Mouse (Mus musculus) heart, adult 9 months (tissue): ENCODE data around the gene AF366264.
A peak's percentile ranks its signal among the peaks of the same experiment; 100 is the strongest.
"Not testable (repeated sequence)": the region's sequence is repeated elsewhere in the genome, so short reads cannot be mapped to it uniquely, and the experiment has no call there.

Source experiments
- DNase-seq, 2 experiments: peaks; one replicate each; pipeline ENCODE4 v3.0.0; 2022; ENCODE audit warnings: low spot score in 2 of 2

Gene AF366264

DNA sequence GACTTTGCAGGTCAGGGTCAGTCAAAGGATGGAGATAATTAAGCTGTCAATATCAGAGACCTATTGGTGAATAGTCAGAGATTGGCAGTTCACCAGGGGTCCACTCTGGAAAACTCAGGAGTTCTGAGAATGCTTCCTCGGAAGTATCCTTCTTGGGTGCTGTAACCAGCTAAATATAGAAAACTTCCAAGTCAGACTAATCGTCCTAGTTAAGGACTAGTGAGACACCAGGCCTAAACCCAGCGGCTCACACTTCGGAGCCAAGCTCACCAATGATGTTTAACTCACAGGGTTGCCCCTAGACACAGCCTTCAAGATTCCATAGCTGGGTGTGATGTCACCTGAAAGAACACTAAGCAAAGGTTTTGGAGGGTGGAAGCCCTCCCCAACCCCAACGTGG is at the start of gene AF366264:
Gene AF366264, minus strand, starts transcription at position 101 of the 400 bp plus-strand sequence.
- DNase-seq, result not testable (repeated sequence)

DNA sequence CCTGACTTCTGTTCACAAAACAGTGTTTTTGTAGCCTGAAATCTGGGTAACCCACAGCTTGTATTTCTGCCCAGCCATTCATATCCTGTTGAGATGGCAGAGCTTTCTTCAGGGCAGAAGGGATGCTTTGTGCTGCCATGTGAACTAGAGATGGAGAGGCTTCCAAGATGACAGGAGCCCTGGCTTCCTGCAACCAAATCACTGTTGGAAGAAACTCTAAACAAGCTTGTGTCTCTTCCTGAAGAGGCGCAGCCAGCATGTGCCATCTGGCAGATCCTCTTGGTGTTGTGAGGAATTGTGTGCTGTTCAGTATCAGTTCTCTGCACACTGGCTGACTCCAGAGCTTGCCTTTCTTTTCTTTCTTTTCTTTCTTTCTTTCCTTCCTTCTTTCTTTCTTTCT is 5.1 kb upstream of the AF366264 start:
- not testable (repeated sequence) for DNase-seq

DNA sequence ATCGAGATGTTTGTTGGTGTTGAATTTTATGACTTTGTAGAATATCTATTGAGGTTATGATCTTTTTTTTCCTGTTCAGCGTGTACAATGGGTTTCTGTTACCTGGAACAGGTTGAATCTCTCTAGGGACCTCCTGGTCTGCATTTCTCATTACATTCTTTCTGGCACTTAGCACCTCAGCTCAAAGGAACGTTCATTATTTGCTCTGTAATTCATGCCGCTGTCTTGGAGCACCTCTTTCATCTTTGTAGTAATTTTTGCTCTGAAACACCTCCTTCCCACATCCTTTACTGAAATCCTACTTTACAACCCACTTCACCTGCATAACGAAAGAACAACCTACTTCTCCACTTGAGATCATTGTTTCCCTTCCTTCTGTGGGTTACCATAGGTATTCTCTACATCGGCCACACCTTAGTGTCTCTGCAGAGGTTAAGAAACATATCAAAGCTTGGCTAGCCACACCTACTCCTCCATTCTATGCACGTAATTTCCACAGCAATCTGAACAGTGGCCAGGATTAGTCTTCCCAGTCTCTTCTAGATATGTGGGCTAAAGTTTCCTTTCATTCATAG is 9.5 kb downstream of the AF366264 start:
- DNase-seq, result no peak

DNA sequence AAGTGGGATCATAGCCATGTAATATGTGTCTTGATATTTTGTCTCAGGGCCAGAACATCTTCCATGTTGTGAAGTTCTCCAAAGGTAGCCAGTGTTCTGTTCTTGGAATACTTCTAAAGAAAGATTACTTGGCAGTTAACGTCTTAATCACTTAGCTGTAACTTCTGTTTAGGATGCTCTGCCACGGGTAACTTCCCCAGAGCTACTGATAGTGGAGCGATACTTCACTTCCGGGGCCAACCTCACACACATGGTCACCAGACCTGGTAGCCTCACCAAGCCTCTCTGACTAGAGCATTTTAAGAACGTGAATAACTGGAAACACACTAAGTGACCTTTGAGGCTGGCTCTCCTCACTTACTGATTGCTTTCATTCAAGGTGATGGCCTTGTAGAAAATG is 38.6 kb downstream of the AF366264 start:
- no peak for DNase-seq

DNA sequence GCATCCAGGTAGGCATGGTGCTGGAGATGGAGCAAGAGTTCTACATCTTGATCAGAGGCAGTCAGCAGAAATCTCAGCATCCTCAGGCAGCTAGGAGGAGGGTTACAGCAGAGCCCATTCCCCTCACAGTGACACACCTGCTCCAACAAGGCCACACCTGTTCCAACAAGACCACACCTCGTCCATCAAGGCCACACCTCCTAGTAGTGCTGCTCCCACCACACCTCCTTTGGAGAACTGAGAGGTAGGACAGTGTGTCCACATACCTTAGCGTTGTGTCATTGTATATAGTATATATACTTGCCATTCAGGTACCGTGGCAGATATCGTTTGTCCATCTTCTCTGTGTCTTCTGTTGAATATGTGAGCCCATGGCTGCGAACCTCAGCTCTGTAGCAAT is 40.5 kb downstream of the AF366264 start:
- DNase-seq, result no peak

DNA sequence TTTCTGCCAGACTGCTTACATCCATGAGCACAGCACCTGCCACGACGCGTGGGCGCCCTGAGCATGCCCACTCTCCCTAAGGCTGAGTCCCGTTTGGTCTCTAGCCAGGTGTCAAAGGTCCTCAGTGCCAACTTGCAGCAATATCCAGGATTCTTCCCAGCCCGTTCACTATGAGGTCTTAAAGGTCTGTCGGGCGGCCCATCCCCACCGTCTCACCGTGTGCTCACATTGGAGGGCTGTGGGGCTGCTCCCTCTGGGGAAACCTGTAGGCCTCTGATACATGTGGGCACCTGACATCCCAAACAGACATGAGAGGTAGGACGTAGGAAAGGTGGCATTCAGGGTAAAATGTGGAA is 44.5 kb downstream of the AF366264 start:
- DNase-seq, result no peak

DNA sequence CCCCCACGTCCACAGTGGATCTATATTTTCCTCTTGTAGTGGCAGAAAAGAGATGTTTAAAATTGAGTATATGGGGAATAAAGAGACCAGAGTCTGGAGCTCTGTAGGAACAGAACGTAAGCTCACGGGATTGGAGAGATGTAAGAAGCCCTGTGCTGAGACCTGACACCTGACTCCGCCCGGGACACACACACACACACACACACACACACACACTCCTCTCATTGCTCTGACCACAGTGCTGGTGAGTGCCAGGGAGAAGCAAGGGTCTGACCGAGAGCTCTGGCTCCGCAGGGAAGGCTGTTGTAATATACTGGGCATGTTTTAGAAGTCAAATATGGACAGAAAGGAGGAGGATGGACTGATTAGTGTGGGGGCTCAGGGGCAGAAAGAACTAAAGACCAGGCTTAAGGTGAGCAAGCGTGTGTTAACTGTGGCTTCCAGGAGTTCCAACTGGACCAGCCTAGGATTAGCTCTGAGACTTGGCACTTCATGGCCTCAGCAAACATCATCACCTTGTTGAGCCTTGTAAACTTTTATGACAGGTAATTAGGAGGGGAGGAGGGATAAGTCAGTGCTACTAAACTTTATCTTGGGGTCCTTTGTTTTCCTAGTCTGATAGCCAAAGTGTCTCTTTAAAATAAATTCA is 45.0 kb downstream of the AF366264 start:
- no peak for DNase-seq

DNA sequence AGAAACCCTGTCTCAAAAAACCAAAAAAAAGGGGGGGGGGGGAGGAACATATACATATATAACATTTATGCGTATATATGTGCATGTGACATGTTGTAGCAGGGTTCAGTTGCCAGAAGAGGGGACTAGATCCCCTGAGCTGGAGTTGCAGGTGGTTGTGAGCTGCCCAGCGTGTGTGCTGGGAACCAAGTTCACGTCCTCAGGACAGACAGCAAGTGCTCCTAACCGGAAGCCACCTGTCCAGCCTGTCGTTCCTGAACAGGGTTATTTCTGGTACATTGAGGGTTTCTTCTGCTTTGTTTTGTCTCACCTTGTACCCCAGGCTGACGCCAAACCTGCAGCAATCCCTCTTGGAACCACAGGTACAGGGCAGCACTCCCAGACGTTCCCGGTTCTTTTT is 48.6 kb downstream of the AF366264 start:
- DNase-seq, result no peak

DNA sequence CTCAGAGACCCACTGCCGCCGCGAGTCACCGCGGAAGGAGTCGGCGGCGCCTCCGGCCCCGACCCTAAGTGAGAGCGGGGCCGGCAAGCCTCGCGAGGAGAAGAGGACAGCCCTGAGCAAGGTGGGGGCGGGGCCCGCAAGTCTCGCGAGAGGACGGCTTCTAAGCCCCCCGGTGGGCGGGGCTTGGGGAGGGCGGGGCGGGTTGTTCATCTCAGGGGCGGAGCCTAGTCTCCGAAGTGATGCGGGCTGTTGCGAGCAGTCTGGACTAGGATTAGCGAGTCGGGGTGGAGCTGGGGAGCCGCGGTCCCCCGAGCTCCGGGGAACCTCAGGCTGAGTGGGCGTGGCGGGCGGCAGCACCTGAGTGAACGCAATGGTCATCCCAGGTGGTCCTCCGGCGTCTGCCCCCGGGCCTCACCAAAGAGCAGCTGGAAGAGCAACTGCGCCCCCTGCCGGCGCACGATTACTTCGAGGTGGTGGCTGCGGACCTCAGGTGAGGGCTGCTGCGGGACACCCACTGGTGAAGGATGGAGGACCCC is 52.4 kb downstream of the AF366264 start:
- DNase-seq, result peak; percentile 92 to 94

DNA sequence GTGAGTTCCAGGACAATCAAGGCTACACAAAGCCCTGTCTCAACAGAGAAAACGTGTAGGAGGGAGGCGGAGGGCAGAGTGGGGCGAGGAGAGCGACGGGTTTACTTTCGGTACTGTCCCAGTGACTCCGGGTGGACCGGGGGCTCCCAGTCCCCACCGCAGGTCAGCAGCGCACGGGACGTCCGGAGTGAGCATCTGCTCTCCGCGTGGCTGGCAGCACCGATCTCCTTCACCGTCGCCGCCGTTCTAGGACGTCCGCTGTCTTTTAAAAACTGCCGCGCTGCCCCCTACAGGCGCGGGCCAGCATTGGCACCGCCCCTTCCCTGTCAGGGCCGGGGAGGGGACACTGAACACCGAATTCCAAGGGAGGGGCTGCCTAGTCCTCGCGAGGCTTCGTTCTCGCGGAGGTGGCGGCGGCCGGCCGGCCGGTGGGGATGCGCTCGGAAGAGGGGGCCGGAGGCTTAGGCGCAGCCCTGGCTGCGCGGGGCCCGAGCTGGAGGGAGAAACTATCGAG is 52.9 kb downstream of the AF366264 start, which contains the start of gene Upf3a:
Gene Upf3a, plus strand, starts transcription at position 366 of the 514 bp plus-strand sequence.
- peak; percentile 90 for DNase-seq
